ENCODE assay signal across 17 mouse cellular contexts in the genomic region with DNA sequence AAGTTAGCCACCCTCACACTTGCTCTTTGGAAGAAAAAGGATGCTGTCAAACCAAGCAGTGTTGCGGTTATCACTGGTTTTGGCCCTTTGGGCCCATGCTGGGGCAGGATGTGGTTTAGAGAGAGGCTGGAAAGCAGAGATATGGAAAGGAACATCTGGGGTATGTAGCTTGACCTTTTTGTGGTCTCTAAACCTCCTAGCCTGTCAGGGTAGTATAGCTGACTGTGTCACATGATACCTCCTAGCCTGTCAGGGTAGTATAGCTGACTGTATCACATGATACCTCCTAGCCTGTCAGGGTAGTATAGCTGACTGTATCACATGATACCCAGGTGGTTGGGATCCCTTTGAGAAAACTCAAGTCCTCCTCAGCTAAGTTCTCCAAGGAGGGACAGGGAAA. TPM values are rescaled to one million over a fixed set of nuclear protein-coding genes. Genes with fewer than 3 reads are reported as not detected.
DNase-seq lines count a peak whose midpoint lies in the region; ATAC-seq and TF ChIP-seq lines count a peak whose summit lies in the region.
"Had no signal": no experiment of that assay in that cellular context is flagged by ENCODE, and none has a peak within 500 bp of the region (broad histone marks: within the 10 kb centered on the region; RNA-seq: fewer than 3 reads in every experiment).

No protein-coding gene starts in this region.

- peaks cover 10% of the 10 kb centered on the region for H3K4me1 ChIP-seq in cortical plate, adult 2 months (ENCODE audit: control insufficient read depth, insufficient read depth, low read length)
- H3K4me1 ChIP-seq in liver, embryonic 15.5 days (replicated peaks): peaks cover 40% of the 10 kb centered on the region
- H3K4me1 ChIP-seq in hindbrain, embryonic 13.5 days (replicated peaks): peaks cover 21% of the 10 kb centered on the region

- H3K27me3 ChIP-seq in liver, embryonic 15.5 days: peaks cover 53% of the 10 kb centered on the region
- H3K27me3 ChIP-seq in splenic B cell, adult 2 months (ENCODE audit: control insufficient read depth, insufficient read depth, low read length, poor library complexity, severe bottlenecking): 0 out of 2 replicates have a peak, but pooled peaks cover 2% of the 10 kb centered on the region
- peaks cover 79% of the 10 kb centered on the region for H3K27me3 ChIP-seq in hindbrain, embryonic 13.5 days

- DNase-seq in left cerebral cortex, adult 2 months (ENCODE audit: extremely low spot score in 1 of 2, low spot score in 2 of 2): no peak
- no peak for DNase-seq in left cerebral cortex, adult 9 months (ENCODE audit: low spot score in 2 of 2)
- DNase-seq in splenic B cell, adult 2 months (ENCODE audit: low read depth, low spot score): peak; percentile 37
- DNase-seq in right cerebral cortex, adult 18-20 months: no peak
- DNase-seq in embryo, embryonic 10 days (ENCODE audit: low spot score): no peak
- DNase-seq: cerebellum, adult 9-10 months; heart, postnatal 10 days; lung, adult 2 months; thymus, postnatal 4 days had no signal

- intact Hi-C loops in left cerebral cortex, adult 2 months (cut with DNase I): loop anchor here (10.0 kb wide), 1 partner anchor 271 kb away; no protein-coding TSS in a partner anchor

- WGBS in liver, embryonic 15.5 days (ENCODE audit: insufficient replicate concordance): 11% methylated on average over 1 of the region's 1 CpGs
- 84% methylated on average over 1 of the region's 1 CpGs for WGBS in hindbrain, embryonic 13.5 days

- H3K4me2 ChIP-seq in liver, embryonic 15.5 days: no peak overlapping the region
- H3K4me2 ChIP-seq in hindbrain, embryonic 13.5 days: no peak overlapping the region
- H3K4me2 ChIP-seq: embryonic facial prominence, embryonic 12.5 days; kidney, embryonic 15.5 days had no signal

- H3K9me3 ChIP-seq in liver, embryonic 15.5 days (replicated peaks): no peaks in the 10 kb centered on the region
- H3K9me3 ChIP-seq in hindbrain, embryonic 13.5 days: no peaks in the 10 kb centered on the region
- H3K9me3 ChIP-seq: embryonic facial prominence, embryonic 12.5 days; kidney, embryonic 15.5 days had no signal

- no peaks in the 10 kb centered on the region for H3K36me3 ChIP-seq in liver, embryonic 15.5 days (replicated peaks)
- no peaks in the 10 kb centered on the region for H3K36me3 ChIP-seq in splenic B cell, adult 2 months (ENCODE audit: control insufficient read depth, insufficient read depth, low read length, poor library complexity, severe bottlenecking)
- H3K36me3 ChIP-seq in hindbrain, embryonic 13.5 days: no peaks in the 10 kb centered on the region
- H3K36me3 ChIP-seq: embryonic facial prominence, embryonic 12.5 days; kidney, embryonic 15.5 days had no signal

- TF ChIP-seq POLR2A in cortical plate, adult 2 months (IDR thresholded peaks at IDR 0.05; ENCODE audit: extremely low read depth, insufficient read depth, low read length): no peak

- H3K4me3 ChIP-seq in left cerebral cortex, adult 2 months: no peak overlapping the region
- H3K4me3 ChIP-seq in cortical plate, adult 2 months (ENCODE audit: insufficient read depth, low read length): no peak overlapping the region
- H3K4me3 ChIP-seq in liver, embryonic 15.5 days (replicated peaks): no peak overlapping the region
- H3K4me3 ChIP-seq in hindbrain, embryonic 13.5 days: no peak overlapping the region
- H3K4me3 ChIP-seq: embryonic facial prominence, embryonic 12.5 days; kidney, embryonic 15.5 days; myocyte had no signal

- H3K27ac ChIP-seq in left cerebral cortex, adult 2 months: peak overlapping the region; percentile 85
- H3K27ac ChIP-seq in cortical plate, adult 2 months (ENCODE audit: insufficient read depth, low read length): peak overlapping the region; percentile 11; the same call in 1 of the 2 replicates
- H3K27ac ChIP-seq in liver, embryonic 15.5 days (replicated peaks): no peak overlapping the region
- no peak overlapping the region for H3K27ac ChIP-seq in hindbrain, embryonic 13.5 days
- H3K27ac ChIP-seq: embryonic facial prominence, embryonic 12.5 days; hindbrain, postnatal 0 days; kidney, embryonic 15.5 days; stomach, postnatal 0 days had no signal

- H3K9ac ChIP-seq in liver, embryonic 15.5 days: no peak overlapping the region
- H3K9ac ChIP-seq in hindbrain, embryonic 13.5 days: no peak overlapping the region
- H3K9ac ChIP-seq: embryonic facial prominence, embryonic 12.5 days; kidney, embryonic 15.5 days had no signal

- TF ChIP-seq CTCF in left cerebral cortex, adult 2 months (IDR thresholded peaks at IDR 0.05): no peak
- no peak for TF ChIP-seq CTCF in cortical plate, adult 2 months (IDR thresholded peaks at IDR 0.05; ENCODE audit: extremely low read depth, insufficient read depth, low read length)

- peak; percentile 68; the same call in 1 of the 2 replicates for ATAC-seq in liver, embryonic 15.5 days (ENCODE audit: insufficient read depth)
- no peak for ATAC-seq in hindbrain, embryonic 13.5 days (ENCODE audit: low FRiP score)

RNA-seq across cellular contexts. Expression of a gene that starts 1.2 kb away (rescaled TPM):
- 10 to 100 TPM; 17.1 to 18.8 TPM for total RNA-seq in left cerebral cortex, adult 2 months (2021)
- 22.2 and 24.2 TPM in 2 replicates for polyA plus RNA-seq in cortical plate, adult 2 months (2012; rRNA removed)
- 5.6 and 6.4 TPM in 2 replicates for polyA plus RNA-seq in liver, embryonic 15.5 days (2015; fragmentation: Nextera tagmentation; extraction: Ambion mirVana)
- 10.9 and 11.6 TPM in 2 replicates for polyA plus RNA-seq in hindbrain, embryonic 13.5 days (2015; fragmentation: Nextera tagmentation; extraction: Ambion mirVana)

RNA-seq across cellular contexts. Expression of a gene that starts 1.6 kb away (rescaled TPM):
- 1,000 to 10,000 TPM; 1,927 to 1,950 TPM for total RNA-seq in left cerebral cortex, adult 2 months (2021)
- 2,488 and 2,563 TPM in 2 replicates for polyA plus RNA-seq in cortical plate, adult 2 months (2012; rRNA removed)
- 5.4 and 6.2 TPM in 2 replicates for polyA plus RNA-seq in liver, embryonic 15.5 days (2015; fragmentation: Nextera tagmentation; extraction: Ambion mirVana)
- polyA plus RNA-seq in hindbrain, embryonic 13.5 days (2015; fragmentation: Nextera tagmentation; extraction: Ambion mirVana): 9.2 and 14.9 TPM in 2 replicates

RNA-seq across cellular contexts. Expression of a gene that starts 15.2 kb away (rescaled TPM):
- total RNA-seq in left cerebral cortex, adult 2 months (2021): 1 to 10 TPM; 4.1 to 4.5 TPM
- 6.6 and 7.6 TPM in 2 replicates for polyA plus RNA-seq in cortical plate, adult 2 months (2012; rRNA removed)
- polyA plus RNA-seq in liver, embryonic 15.5 days (2015; fragmentation: Nextera tagmentation; extraction: Ambion mirVana): 0.29 and 0.32 TPM in 2 replicates
- polyA plus RNA-seq in hindbrain, embryonic 13.5 days (2015; fragmentation: Nextera tagmentation; extraction: Ambion mirVana): 0.82 and 1.6 TPM in 2 replicates
- polyA plus RNA-seq: myocyte had no signal

RNA-seq across cellular contexts. Expression of a gene that starts 26.4 kb away (rescaled TPM):
- 10 to 100 TPM; 19.6 to 22.5 TPM for total RNA-seq in left cerebral cortex, adult 2 months (2021)
- 35.1 and 36.6 TPM in 2 replicates for polyA plus RNA-seq in cortical plate, adult 2 months (2012; rRNA removed)
- polyA plus RNA-seq in liver, embryonic 15.5 days (2015; fragmentation: Nextera tagmentation; extraction: Ambion mirVana): 14.5 and 17.9 TPM in 2 replicates
- polyA plus RNA-seq in hindbrain, embryonic 13.5 days (2015; fragmentation: Nextera tagmentation; extraction: Ambion mirVana): 41.1 and 43.4 TPM in 2 replicates

RNA-seq across cellular contexts. Expression of a gene that starts 59.2 kb away (rescaled TPM):
- total RNA-seq in left cerebral cortex, adult 2 months (2021): 1 to 10 TPM; 1.7 to 2.1 TPM
- polyA plus RNA-seq in cortical plate, adult 2 months (2012; rRNA removed): 4.8 and 5.0 TPM in 2 replicates
- polyA plus RNA-seq in liver, embryonic 15.5 days (2015; fragmentation: Nextera tagmentation; extraction: Ambion mirVana): 1.3 and 1.5 TPM in 2 replicates
- 16.1 and 17.1 TPM in 2 replicates for polyA plus RNA-seq in hindbrain, embryonic 13.5 days (2015; fragmentation: Nextera tagmentation; extraction: Ambion mirVana)
- total RNA-seq: hindbrain, postnatal 0 days had no signal

Comparison
In these comparisons a context has a peak if more than half of its experiments do, and no peak if none do; other contexts are left out.
1. H3K27ac ChIP-seq: peak in left cerebral cortex, adult 2 months (single experiment) and cortical plate, adult 2 months (single experiment); none in liver, embryonic 15.5 days (single experiment) and hindbrain, embryonic 13.5 days (single experiment).
2. RNA of a gene that starts 1.6 kb away (polyA plus RNA-seq): 2,488 to 2,563 TPM in cortical plate, adult 2 months; 9.2 to 14.9 TPM in hindbrain, embryonic 13.5 days and 5.4 to 6.2 TPM in liver, embryonic 15.5 days; every median in the first group is over 100 times any median in the second.